Mouse (Mus musculus): Measurements from ENCODE around the gene Mapk8ip3.

DNA sequence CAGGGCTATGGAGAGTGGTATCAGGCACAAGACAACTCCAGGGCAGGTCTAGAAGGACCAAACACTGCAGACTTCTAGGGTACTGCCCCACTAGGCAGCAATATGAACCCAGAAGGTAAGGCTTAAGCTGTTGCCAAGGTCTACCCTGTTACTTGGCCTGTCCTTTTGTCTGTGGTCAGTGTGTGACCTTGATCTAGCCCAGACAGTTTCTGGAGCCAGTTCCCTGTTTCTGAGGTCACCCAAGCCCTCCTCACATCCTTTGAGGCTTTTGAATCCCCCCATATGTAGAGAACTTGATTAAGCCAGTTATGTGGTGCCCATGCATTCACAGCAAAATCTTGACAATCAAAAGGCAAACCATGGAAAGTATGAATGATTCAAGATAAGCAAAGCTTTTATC lies 1.1 kb downstream of the Mapk8ip3 start:
- no peak for TF ChIP-seq CTCF (IDR thresholded peaks at IDR 0.05; ENCODE audit: low read depth)
- no peak for TF ChIP-seq EP300 (IDR thresholded peaks at IDR 0.05; ENCODE audit: low read depth)

Measured in heart, postnatal 0 days (tissue).